Mouse (Mus musculus): Measurements from ENCODE around the gene Spock2. TPM values are rescaled to one million over a fixed set of nuclear protein-coding genes. Genes with fewer than 3 reads are reported as not detected.

Spock2 gene
- polyA plus RNA-seq, 1 experiment from 2014 or later = 8.6 TPM

DNA sequence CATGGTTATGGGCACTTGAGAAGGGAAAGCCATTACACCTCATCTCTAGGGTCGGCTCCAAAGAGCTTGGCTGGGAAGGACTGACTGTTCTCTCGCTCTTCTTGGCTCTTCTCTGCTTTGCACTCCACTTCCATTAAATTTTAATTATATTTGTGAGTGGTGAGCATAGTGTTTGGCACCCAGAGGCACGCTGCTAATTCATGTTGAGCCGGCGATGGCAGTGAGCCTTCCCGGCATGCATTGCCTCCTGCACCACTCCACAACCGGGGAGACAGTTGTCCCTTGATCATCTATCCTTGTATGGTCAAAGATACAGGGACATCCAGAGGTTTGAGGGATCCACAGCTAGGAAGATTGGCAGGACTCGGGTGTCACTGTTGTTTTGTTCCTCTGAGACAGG, 4.0 kb downstream of the Spock2 start:
- Histone ChIP-seq H3K27ac (replicated peaks) (no peak overlapping the region), H3K9me3 (no peaks in the 10 kb centered on the region), H3K4me3 (no peak overlapping the region), H3K36me3 (replicated peaks) (no peaks in the 10 kb centered on the region), H3K4me1 (peaks cover 35% of the 10 kb centered on the region), H3K27me3 (replicated peaks; ENCODE audit: low read depth, poor library complexity, severe bottlenecking) (peaks cover 76% of the 10 kb centered on the region)
- DNase-seq (ENCODE audit: low spot score) = no peak
- WGBS = 86% methylated on average over 8 of the region's 8 CpGs

DNA sequence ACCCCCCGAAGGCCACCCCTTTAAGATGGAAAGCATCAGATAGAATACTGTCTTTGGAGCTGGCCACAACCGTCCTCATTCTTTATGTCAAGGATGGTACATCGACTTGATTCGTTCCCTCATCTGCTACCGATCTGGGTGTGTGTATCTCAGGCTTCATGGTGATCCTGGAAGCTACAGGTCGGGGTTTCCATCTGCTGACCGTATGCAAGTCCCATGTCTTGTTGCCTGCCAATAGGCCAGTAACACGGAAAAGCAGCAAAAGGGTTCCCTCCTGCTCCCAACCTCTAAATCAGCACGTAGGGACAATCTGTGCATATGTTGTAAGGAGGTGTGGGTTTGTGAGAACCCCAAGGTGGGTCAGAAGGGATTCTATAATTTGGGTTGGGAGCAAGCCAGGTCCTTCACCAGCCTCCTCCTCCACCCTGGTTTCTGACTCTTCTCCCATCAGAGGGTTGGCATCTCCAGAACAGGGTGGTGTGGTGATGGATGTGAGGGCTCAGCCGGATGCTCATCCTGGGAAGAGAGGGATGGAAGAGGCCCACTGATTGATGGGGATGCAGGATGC, 5.0 kb downstream of the Spock2 start:
- Histone ChIP-seq H3K9me3 (no peaks in the 10 kb centered on the region), H3K36me3 (replicated peaks) (no peaks in the 10 kb centered on the region), H3K4me1 (peaks cover 37% of the 10 kb centered on the region), H3K4me3 (no peak overlapping the region), H3K27me3 (replicated peaks; ENCODE audit: low read depth, poor library complexity, severe bottlenecking) (peaks cover 66% of the 10 kb centered on the region), H3K27ac (replicated peaks) (no peak overlapping the region)
- WGBS = 93% methylated on average over 10 of the region's 10 CpGs
- no peak for DNase-seq (ENCODE audit: low spot score)

DNA sequence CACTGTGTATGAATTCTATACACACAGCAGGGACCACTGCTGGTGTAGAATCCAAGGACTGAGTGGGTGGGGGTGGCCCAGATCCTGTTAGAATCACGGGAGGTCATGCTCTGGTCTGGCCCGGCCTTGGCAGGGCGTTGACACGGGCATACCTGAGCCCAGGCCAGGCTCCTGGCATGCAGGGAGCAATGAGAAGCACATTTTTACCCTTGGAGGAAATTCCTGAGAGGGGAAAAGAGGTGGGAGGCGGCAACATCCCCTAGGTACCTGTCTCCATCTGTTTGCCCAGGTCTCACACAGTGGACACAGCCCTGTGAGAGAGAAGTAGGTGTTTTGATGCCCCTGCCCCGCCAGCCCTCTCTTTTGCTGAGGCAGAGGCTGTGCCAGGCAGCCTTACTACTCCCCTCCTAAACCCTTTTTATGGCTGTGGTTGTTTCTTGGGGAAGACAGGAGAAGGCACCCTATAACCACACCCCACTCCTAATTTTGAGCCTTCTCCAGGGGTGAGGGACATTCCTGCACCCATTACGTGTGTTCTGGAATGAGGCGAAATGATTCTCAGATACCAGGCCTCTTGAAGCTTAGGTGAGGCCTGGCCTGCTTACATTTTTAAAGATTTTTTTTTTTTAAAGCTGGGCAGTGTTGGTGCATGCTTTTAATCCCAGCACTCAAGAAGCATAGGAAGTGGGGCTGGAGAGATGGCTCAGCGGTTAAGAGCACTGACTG, 8.1 kb downstream of the Spock2 start:
- H3K36me3 ChIP-seq (replicated peaks) = no peaks in the 10 kb centered on the region
- WGBS = 89% methylated on average over 9 of the region's 9 CpGs
- peaks cover 34% of the 10 kb centered on the region for H3K27me3 ChIP-seq (replicated peaks; ENCODE audit: low read depth, poor library complexity, severe bottlenecking)
- H3K4me3 ChIP-seq = no peak overlapping the region
- no peaks in the 10 kb centered on the region for H3K9me3 ChIP-seq
- no peak overlapping the region for H3K27ac ChIP-seq (replicated peaks)
- no peak for DNase-seq (ENCODE audit: low spot score)
- peaks cover 35% of the 10 kb centered on the region for H3K4me1 ChIP-seq

DNA sequence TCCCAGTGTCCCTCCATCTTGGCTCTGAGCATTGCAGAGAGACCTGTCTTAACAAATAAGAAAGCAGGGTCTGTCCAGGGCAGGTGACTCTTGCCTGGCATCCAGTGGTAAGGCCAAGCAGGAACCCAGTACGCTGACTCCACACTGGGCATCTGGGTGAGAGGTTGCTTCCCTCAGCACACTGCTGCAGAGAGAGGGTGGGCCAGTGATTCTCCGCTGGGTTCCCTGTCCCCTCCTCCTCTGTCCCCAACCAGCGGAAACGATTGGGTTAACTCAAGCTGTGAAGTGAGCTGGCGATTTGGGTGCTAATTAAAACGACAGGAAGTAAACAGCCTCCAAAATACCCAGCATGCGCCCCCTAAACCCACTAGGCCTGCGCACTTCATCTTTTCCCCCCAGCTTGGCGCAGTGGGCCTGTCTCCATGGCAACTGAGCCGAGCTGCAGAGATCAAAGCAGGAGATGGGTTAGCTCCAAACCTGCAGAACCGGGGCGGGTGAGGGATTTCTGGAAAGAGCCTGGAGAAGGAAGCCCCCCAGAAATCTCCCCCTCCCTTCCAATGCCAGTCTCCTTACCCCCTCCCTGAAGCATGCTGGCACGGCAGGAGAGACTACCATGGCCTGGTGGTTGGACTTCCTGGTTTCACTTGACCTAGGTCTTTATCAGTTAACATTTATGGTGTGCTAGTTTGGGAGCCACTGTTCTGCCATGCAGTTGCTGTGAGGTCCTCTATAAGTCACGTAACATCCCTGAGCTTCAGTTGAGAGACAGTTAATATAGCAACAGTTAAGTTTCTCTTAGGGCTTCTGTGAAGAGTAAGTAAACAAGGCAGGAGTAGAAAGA, 9.5 kb downstream of the Spock2 start:
- Histone ChIP-seq H3K4me3 (peak overlapping the region; percentile 42), H3K36me3 (replicated peaks) (no peaks in the 10 kb centered on the region), H3K27ac (replicated peaks) (peak overlapping the region; percentile 4; the same call in 1 of the 2 replicates), H3K4me1 (peaks cover 47% of the 10 kb centered on the region), H3K9me3 (no peaks in the 10 kb centered on the region), H3K27me3 (replicated peaks; ENCODE audit: low read depth, poor library complexity, severe bottlenecking) (peaks cover 20% of the 10 kb centered on the region)
- peak; percentile 73 for DNase-seq (ENCODE audit: low spot score)
- WGBS = 7% methylated on average over 14 of the region's 14 CpGs

DNA sequence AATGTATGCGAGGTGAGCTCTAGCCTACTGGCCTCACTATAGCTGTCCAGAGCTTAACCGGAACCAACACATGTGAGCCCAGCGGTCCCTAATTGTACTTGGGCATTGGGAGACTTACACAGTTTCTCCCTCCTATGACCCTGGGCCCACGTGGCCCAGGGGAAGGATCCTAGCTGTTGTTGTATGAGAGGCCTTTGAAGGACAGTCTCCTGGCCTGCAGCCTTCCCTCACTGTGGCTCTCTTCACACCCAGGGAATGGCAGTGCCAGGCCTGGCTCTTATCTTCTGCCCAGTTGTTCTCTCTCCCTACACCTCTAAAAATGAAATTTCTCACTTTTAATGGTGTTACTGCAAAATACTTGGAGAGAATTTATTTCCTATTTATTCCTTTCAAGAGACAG, 11.0 kb downstream of the Spock2 start:
- 43% methylated on average over 4 of the region's 4 CpGs for WGBS
- Histone ChIP-seq H3K27ac (replicated peaks) (no peak overlapping the region), H3K4me3 (no peak overlapping the region), H3K27me3 (replicated peaks; ENCODE audit: low read depth, poor library complexity, severe bottlenecking) (peaks cover 8% of the 10 kb centered on the region), H3K9me3 (no peaks in the 10 kb centered on the region), H3K36me3 (replicated peaks) (no peaks in the 10 kb centered on the region), H3K4me1 (peaks cover 49% of the 10 kb centered on the region)
- no peak for DNase-seq (ENCODE audit: low spot score)

DNA sequence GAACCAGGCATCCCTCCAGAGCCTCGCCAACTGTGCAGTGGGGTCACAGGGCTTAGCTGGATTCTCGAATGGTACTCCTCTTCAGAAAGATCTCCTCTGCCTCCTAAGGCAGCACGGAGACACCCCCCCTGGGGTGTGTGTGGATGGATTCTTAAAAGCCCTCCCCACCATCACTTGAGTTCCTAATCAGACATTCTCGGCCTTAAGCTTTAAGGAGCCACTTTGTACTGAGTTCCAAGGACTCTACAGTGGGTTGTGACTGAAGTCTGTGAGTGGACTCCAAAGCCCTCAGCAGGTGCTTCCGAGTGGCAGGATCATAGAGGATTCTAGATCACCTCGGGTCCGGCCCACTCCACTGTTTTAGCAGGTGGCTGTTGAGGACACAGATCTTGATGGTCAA, 12.4 kb downstream of the Spock2 start:
- H3K9me3 ChIP-seq = no peaks in the 10 kb centered on the region
- peaks cover 4% of the 10 kb centered on the region; the same call in 1 of the 2 replicates for H3K27me3 ChIP-seq (replicated peaks; ENCODE audit: low read depth, poor library complexity, severe bottlenecking)
- H3K36me3 ChIP-seq (replicated peaks) = no peaks in the 10 kb centered on the region
- H3K4me3 ChIP-seq = no peak overlapping the region
- peaks cover 49% of the 10 kb centered on the region for H3K4me1 ChIP-seq
- 51% methylated on average over 7 of the region's 7 CpGs for WGBS
- DNase-seq (ENCODE audit: low spot score) = no peak
- no peak overlapping the region for H3K27ac ChIP-seq (replicated peaks)

DNA sequence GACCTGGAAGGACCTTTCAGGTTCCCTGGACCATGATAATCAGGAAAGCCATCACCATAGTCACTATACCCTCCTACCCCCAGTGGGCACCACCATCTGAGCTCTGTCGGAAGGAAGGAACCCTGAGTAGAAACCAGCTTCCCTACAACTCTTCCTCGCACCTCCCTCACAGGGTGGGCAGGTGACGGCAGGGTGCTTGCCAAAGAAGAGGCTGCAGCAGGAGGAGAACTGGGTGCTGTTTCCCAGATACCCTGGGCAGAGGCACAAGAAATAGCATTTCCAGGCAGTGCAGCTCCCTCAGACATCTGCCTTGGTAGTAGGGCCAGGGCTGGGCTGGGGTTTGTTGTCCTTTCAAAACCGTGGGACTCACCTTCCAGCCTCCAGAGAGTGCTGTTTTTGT, 14.6 kb downstream of the Spock2 start:
- no peak for DNase-seq (ENCODE audit: low spot score)
- 78% methylated on average over 4 of the region's 4 CpGs for WGBS
- Histone ChIP-seq H3K27me3 (replicated peaks; ENCODE audit: low read depth, poor library complexity, severe bottlenecking) (no peaks in the 10 kb centered on the region), H3K36me3 (replicated peaks) (no peaks in the 10 kb centered on the region), H3K9me3 (no peaks in the 10 kb centered on the region), H3K4me1 (peaks cover 45% of the 10 kb centered on the region), H3K27ac (replicated peaks) (no peak overlapping the region), H3K4me3 (no peak overlapping the region)

DNA sequence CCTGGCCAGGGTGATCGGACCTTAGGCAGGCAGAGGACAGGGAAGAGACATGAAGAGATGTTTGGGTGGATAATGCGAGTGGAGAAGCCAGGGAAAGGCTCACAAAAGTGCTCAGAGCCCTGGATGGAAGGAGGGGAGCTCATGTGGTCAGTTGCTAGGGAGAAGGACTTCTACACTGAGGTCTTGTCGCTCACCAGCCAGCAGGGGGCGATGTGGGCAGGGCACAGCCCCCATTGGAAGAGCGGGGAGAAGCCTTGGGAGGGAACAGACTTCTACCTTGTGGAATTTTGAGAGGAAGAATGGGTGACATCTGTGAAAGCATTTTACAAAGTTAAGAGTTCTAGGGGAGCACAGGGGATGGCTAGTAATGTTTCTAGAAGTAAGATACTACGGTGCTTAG, 18.1 kb downstream of the Spock2 start:
- Histone ChIP-seq H3K9me3 (no peaks in the 10 kb centered on the region), H3K36me3 (replicated peaks) (no peaks in the 10 kb centered on the region), H3K4me1 (peaks cover 24% of the 10 kb centered on the region), H3K27ac (replicated peaks) (no peak overlapping the region), H3K27me3 (replicated peaks; ENCODE audit: low read depth, poor library complexity, severe bottlenecking) (peaks cover 8% of the 10 kb centered on the region; the same call in 1 of the 2 replicates), H3K4me3 (no peak overlapping the region)
- WGBS = 66% methylated on average over 6 of the region's 6 CpGs
- peak; percentile 50 for DNase-seq (ENCODE audit: low spot score)

DNA sequence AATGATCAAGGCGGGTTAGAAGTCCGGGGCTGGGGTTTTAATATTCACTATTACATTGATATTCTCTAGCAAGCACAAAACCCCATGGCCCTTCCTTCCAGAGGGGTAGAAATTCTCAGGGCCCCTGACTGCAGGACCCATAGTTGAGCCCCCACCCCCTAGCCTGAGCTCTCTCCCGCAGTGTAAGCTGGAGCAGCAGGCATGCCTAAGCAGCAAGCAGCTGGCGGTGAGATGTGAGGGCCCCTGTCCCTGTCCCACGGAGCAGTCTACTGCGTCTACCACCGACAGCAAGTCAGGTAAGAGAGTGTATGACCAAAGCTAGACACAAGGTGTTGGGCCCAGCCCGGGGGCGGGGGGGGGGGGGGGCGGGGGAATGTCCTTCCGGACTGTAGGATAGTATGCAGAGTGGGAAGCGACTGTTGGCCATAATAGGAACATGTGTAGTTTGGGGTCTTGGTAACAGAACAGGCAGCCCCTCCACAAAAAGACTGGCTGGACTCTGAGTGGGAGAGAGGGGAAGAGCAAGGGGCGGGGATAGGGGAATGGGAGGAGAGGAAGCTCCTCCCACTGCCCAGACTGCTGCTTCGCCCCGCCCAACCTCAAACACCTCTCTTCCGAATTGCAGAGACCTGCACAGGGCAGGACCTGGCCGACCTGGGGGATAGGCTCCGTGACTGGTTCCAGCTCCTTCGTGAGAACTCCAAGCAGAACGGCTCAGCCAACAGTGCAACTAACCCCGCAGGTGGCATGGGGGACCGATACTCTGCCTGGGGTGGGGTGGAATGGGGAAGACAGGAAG, 19.7 kb downstream of the Spock2 start:
- H3K9me3 ChIP-seq = no peaks in the 10 kb centered on the region
- peaks cover 10% of the 10 kb centered on the region for H3K4me1 ChIP-seq
- peak overlapping the region; percentile 38 for H3K4me3 ChIP-seq
- H3K27ac ChIP-seq (replicated peaks) = peak overlapping the region; percentile 48; the same call in 1 of the 2 replicates
- peaks cover 8% of the 10 kb centered on the region; the same call in 1 of the 2 replicates for H3K27me3 ChIP-seq (replicated peaks; ENCODE audit: low read depth, poor library complexity, severe bottlenecking)
- H3K36me3 ChIP-seq (replicated peaks) = no peaks in the 10 kb centered on the region
- 23% methylated on average over 22 of the region's 22 CpGs for WGBS
- no peak for DNase-seq (ENCODE audit: low spot score)

DNA sequence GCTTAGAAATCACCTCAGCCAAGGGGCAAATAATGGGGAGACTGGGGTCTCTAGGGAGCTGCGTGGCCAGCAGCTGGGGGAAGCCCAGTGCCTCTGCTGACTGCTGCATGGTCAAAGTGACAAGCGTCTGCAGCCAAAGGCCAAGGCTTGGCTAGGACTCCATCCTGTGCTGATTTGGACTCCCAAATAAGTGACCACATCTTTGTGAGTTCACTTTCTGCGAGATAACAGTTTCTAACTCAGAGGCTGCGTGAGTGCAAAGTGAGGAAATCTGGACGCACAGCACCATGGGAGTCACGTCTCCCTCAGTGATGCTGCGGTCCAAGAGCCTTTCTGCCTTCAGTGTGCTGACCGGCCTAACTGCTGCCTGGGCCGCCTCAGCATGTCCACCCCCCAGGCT, 22.3 kb downstream of the Spock2 start:
- no peak overlapping the region for H3K4me3 ChIP-seq
- H3K27me3 ChIP-seq (replicated peaks; ENCODE audit: low read depth, poor library complexity, severe bottlenecking) = peaks cover 8% of the 10 kb centered on the region; the same call in 1 of the 2 replicates
- WGBS = 86% methylated on average over 9 of the region's 9 CpGs
- no peaks in the 10 kb centered on the region for H3K36me3 ChIP-seq (replicated peaks)
- H3K4me1 ChIP-seq = peaks cover 16% of the 10 kb centered on the region
- no peak overlapping the region for H3K27ac ChIP-seq (replicated peaks)
- DNase-seq (ENCODE audit: low spot score) = no peak
- no peaks in the 10 kb centered on the region for H3K9me3 ChIP-seq

DNA sequence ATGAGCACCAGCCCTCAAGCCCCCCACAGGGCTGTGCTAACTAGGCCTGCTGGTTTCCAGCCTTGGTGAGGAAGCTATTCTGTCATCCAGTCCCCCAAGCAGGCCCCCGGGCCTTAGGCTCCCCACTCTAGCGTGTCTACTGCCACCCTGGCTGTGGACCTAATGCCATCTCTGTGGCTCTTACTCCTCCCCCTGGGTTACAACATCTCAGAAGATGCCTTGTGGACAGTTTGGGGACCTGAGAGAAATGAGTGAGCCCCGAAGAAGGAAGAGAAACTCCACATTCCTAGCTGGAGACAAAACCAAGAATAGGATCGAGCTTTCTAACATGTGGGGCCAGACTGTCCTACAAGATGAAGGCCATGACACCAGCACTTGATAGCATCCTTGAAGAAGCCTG, 24.5 kb downstream of the Spock2 start:
- H3K4me3 ChIP-seq = no peak overlapping the region
- H3K4me1 ChIP-seq = peaks cover 28% of the 10 kb centered on the region
- WGBS = 89% methylated on average over 4 of the region's 4 CpGs
- no peak for DNase-seq (ENCODE audit: low spot score)
- H3K27me3 ChIP-seq (replicated peaks; ENCODE audit: low read depth, poor library complexity, severe bottlenecking) = peaks cover 8% of the 10 kb centered on the region; the same call in 1 of the 2 replicates
- no peak overlapping the region for H3K27ac ChIP-seq (replicated peaks)
- no peaks in the 10 kb centered on the region for H3K36me3 ChIP-seq (replicated peaks)
- no peaks in the 10 kb centered on the region for H3K9me3 ChIP-seq

DNA sequence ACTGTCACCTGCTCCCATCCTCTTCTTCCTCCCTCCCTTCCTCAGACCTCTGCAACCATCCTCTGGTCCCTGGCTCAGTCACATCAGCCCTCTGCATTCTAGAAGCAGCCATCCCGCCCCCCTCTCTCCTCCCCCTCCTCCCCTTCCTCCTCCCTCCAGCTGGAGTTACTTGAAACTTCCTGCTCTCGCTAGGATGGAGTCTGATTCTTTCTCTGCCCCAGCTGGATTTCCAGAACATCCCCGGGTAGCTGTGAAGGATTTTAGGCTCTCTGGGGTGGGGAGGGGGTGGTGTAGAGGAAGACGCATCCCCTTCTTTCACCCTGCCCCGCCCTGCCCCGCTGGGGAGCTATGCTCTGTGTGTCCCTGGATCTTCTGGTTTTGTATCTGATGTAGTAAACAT, 27.5 kb downstream of the Spock2 start:
- no peak overlapping the region for H3K4me3 ChIP-seq
- 21% methylated on average over 6 of the region's 6 CpGs for WGBS
- no peaks in the 10 kb centered on the region for H3K9me3 ChIP-seq
- no peaks in the 10 kb centered on the region for H3K27me3 ChIP-seq (replicated peaks; ENCODE audit: low read depth, poor library complexity, severe bottlenecking)
- DNase-seq (ENCODE audit: low spot score) = peak; percentile 69
- no peaks in the 10 kb centered on the region for H3K36me3 ChIP-seq (replicated peaks)
- H3K27ac ChIP-seq (replicated peaks) = peak overlapping the region; percentile 36
- H3K4me1 ChIP-seq = peaks cover 20% of the 10 kb centered on the region

Measured in embryonic facial prominence, embryonic 10.5 days (tissue).